Mouse (Mus musculus): Measurements from ENCODE around the gene Plekha6. TPM values are rescaled to one million over a fixed set of nuclear protein-coding genes. Genes with fewer than 3 reads are reported as not detected.
A peak's percentile ranks its signal among the peaks of the same experiment; 100 is the strongest.

The Plekha6 gene
- polyA plus RNA-seq (2014; fragmentation: Nextera tagmentation; extraction: Ambion mirVana), result 19.8 and 21.7 TPM in 2 replicates

DNA sequence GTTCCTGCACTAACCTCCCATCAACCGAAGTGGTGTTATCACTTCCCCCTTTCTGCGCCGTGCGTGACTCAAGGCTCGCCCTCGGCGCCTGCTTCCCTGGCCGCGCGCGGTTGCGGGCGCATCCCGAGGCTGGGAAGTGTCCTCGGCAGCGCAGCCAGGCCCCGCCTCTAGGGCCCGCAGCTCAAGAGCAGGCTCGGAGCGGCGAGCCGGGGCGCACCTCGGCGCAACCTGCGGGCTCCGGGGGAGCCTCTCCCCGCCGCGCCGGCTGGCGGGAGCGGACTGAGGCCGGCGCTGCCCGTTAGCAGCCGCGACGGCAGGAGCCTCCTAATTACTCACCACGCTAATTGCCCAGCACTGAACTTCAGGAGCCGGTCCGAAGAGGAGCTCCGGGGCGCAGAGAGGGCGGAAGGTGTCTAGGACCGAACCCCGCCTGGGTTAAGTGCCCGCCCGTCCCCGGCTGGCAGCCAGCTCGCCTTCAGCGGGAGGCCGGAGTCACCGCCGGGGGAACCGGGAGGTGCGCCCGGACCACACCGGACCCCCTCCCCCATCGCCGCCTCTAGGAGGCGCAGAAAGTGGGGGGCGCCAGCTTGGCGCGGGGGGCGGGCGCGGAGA is at the start of gene Plekha6:
TSS of gene Plekha6 (plus strand) at position 391 of the 612 bp plus-strand sequence.
- peak within 1 kb of the TSS; percentile 84 for H3K27ac ChIP-seq (ENCODE audit: low read length)
- H3K27me3 ChIP-seq (ENCODE audit: control insufficient read depth, insufficient read depth, low read length), result peaks cover 9% of the 10 kb centered on the region

DNA sequence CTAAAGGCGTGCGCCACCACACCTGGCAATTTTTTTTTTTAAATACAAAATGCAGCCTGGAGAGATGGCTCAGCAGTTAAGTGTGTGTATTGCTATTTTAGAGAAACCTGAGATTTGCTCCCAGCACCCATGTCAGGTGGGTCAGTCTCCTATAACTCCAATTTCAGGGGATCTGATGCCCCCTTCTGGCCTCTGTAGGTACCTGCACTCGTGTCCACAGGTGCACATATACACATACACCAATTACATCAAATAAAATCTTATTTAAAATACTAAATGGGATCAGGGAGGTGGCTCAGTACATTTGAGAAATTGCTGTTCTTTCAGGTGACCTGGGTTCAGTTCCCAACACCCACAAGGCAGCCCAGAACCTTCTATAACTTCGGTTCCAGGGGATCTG is 47.9 kb upstream of the Plekha6 start:
- Histone ChIP-seq H3K4me2 (replicated peaks; ENCODE audit: low read depth, low read length) (no peak overlapping the region), H3K27ac (ENCODE audit: low read length) (no peak overlapping the region), H3K36me3 (ENCODE audit: control insufficient read depth, insufficient read depth, low read length) (no peaks in the 10 kb centered on the region), H3K9me3 (ENCODE audit: control insufficient read depth, low read depth, low read length) (no peaks in the 10 kb centered on the region), H3K4me1 (ENCODE audit: control insufficient read depth, insufficient read depth, low read length) (peaks cover 16% of the 10 kb centered on the region), H3K9ac (replicated peaks; ENCODE audit: low read depth, low read length) (no peak overlapping the region), H3K27me3 (ENCODE audit: control insufficient read depth, insufficient read depth, low read length) (no peaks in the 10 kb centered on the region), H3K4me3 (ENCODE audit: low read depth, low read length) (no peak overlapping the region)
- ATAC-seq (ENCODE audit: insufficient number of reproducible peaks, insufficient read depth, low FRiP score, low read depth), result no peak
- WGBS, result 91% methylated on average over 4 of the region's 4 CpGs

More for the DNA sequence above, at the start of gene Plekha6:
- ATAC-seq (ENCODE audit: insufficient number of reproducible peaks, insufficient read depth, low FRiP score, low read depth), result no peak
- under 1% methylated on average over 56 of the region's 68 CpGs for WGBS
- Histone ChIP-seq H3K4me3 (ENCODE audit: low read depth, low read length) (peak within 1 kb of the TSS; percentile 57), H3K9ac (replicated peaks; ENCODE audit: low read depth, low read length) (peak within 1 kb of the TSS; percentile 48), H3K4me2 (replicated peaks; ENCODE audit: low read depth, low read length) (peak within 1 kb of the TSS; percentile 97), H3K9me3 (ENCODE audit: control insufficient read depth, low read depth, low read length) (no peaks in the 10 kb centered on the region), H3K36me3 (ENCODE audit: control insufficient read depth, insufficient read depth, low read length) (no peaks in the 10 kb centered on the region), H3K4me1 (ENCODE audit: control insufficient read depth, insufficient read depth, low read length) (peaks cover 38% of the 10 kb centered on the region)

- Histone ChIP-seq H3K27me3 (ENCODE audit: control insufficient read depth, insufficient read depth, low read length) (no peaks in the 10 kb centered on the region), H3K27ac (ENCODE audit: low read length) (no peak overlapping the region), H3K4me2 (replicated peaks; ENCODE audit: low read depth, low read length) (no peak overlapping the region), H3K4me3 (ENCODE audit: low read depth, low read length) (no peak overlapping the region), H3K9me3 (ENCODE audit: control insufficient read depth, low read depth, low read length) (no peaks in the 10 kb centered on the region), H3K9ac (replicated peaks; ENCODE audit: low read depth, low read length) (no peak overlapping the region), H3K4me1 (ENCODE audit: control insufficient read depth, insufficient read depth, low read length) (peaks cover 19% of the 10 kb centered on the region), H3K36me3 (ENCODE audit: control insufficient read depth, insufficient read depth, low read length) (no peaks in the 10 kb centered on the region)
- WGBS, result 91% methylated on average over 5 of the region's 5 CpGs
- peak; percentile 53; the same call in 1 of the 2 replicates for ATAC-seq (ENCODE audit: insufficient number of reproducible peaks, insufficient read depth, low FRiP score, low read depth)
Measured at GRCm38 (mm10) chr1:133118127-133118526, 45.9 kb upstream of the Plekha6 start.

GRCm38 (mm10) chr1:133118844-133119243 is 45.2 kb upstream of the Plekha6 start:
- Histone ChIP-seq H3K4me1 (ENCODE audit: control insufficient read depth, insufficient read depth, low read length) (peaks cover 19% of the 10 kb centered on the region), H3K27ac (ENCODE audit: low read length) (no peak overlapping the region), H3K27me3 (ENCODE audit: control insufficient read depth, insufficient read depth, low read length) (no peaks in the 10 kb centered on the region), H3K36me3 (ENCODE audit: control insufficient read depth, insufficient read depth, low read length) (no peaks in the 10 kb centered on the region), H3K9me3 (ENCODE audit: control insufficient read depth, low read depth, low read length) (no peaks in the 10 kb centered on the region), H3K9ac (replicated peaks; ENCODE audit: low read depth, low read length) (no peak overlapping the region), H3K4me3 (ENCODE audit: low read depth, low read length) (no peak overlapping the region), H3K4me2 (replicated peaks; ENCODE audit: low read depth, low read length) (no peak overlapping the region)
- ATAC-seq (ENCODE audit: insufficient number of reproducible peaks, insufficient read depth, low FRiP score, low read depth), result no peak
- 68% methylated on average over 3 of the region's 3 CpGs for WGBS

GRCm38 (mm10) chr1:133119931-133120712 is 43.9 kb upstream of the Plekha6 start:
- Histone ChIP-seq H3K4me1 (ENCODE audit: control insufficient read depth, insufficient read depth, low read length) (peaks cover 19% of the 10 kb centered on the region), H3K27ac (ENCODE audit: low read length) (peak overlapping the region; percentile 48; the same call in 1 of the 2 replicates), H3K36me3 (ENCODE audit: control insufficient read depth, insufficient read depth, low read length) (no peaks in the 10 kb centered on the region), H3K4me2 (replicated peaks; ENCODE audit: low read depth, low read length) (0 out of 2 replicates have a peak overlapping the region, but pooled peaks have one; percentile 7), H3K9ac (replicated peaks; ENCODE audit: low read depth, low read length) (no peak overlapping the region), H3K27me3 (ENCODE audit: control insufficient read depth, insufficient read depth, low read length) (no peaks in the 10 kb centered on the region), H3K4me3 (ENCODE audit: low read depth, low read length) (no peak overlapping the region), H3K9me3 (ENCODE audit: control insufficient read depth, low read depth, low read length) (no peaks in the 10 kb centered on the region)
- whole genome bisulfite sequencing, result 27% methylated on average over 7 of the region's 7 CpGs
- ATAC-seq (ENCODE audit: insufficient number of reproducible peaks, insufficient read depth, low FRiP score, low read depth), result no peak

GRCm38 (mm10) chr1:133121246-133121645 is 42.8 kb upstream of the Plekha6 start:
- Histone ChIP-seq H3K27ac (ENCODE audit: low read length) (no peak overlapping the region), H3K9ac (replicated peaks; ENCODE audit: low read depth, low read length) (no peak overlapping the region), H3K27me3 (ENCODE audit: control insufficient read depth, insufficient read depth, low read length) (no peaks in the 10 kb centered on the region), H3K36me3 (ENCODE audit: control insufficient read depth, insufficient read depth, low read length) (no peaks in the 10 kb centered on the region), H3K4me3 (ENCODE audit: low read depth, low read length) (no peak overlapping the region), H3K9me3 (ENCODE audit: control insufficient read depth, low read depth, low read length) (no peaks in the 10 kb centered on the region), H3K4me1 (ENCODE audit: control insufficient read depth, insufficient read depth, low read length) (peaks cover 19% of the 10 kb centered on the region), H3K4me2 (replicated peaks; ENCODE audit: low read depth, low read length) (no peak overlapping the region)
- WGBS, result 54% methylated on average over 6 of the region's 6 CpGs
- no peak for ATAC-seq (ENCODE audit: insufficient number of reproducible peaks, insufficient read depth, low FRiP score, low read depth)

DNA sequence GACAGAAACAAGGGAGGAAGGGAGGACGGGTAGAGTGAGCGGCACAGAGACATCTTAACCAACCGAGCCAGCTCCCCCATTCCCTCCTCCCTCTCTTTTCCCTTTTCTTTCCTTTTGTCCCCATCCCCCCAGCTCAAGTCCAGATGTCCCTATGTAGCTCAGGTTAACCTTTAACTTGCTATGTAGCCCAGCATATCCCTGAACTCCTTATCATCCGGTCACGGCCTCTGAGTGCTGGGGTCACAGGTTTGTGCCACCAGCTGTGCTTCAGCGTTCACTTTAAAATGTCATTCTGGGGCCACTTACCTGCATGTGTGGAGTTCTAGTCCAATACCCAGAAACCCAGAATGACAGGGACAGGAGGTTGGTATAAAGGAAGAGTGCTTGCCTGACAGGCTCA is 39.9 kb upstream of the Plekha6 start:
- ATAC-seq (ENCODE audit: insufficient number of reproducible peaks, insufficient read depth, low FRiP score, low read depth), result no peak
- no peak overlapping the region for H3K4me3 ChIP-seq (ENCODE audit: low read depth, low read length)
- H3K36me3 ChIP-seq (ENCODE audit: control insufficient read depth, insufficient read depth, low read length), result no peaks in the 10 kb centered on the region
- H3K9me3 ChIP-seq (ENCODE audit: control insufficient read depth, low read depth, low read length), result no peaks in the 10 kb centered on the region
- no peak overlapping the region for H3K4me2 ChIP-seq (replicated peaks; ENCODE audit: low read depth, low read length)
- H3K27ac ChIP-seq (ENCODE audit: low read length), result no peak overlapping the region
- peaks cover 17% of the 10 kb centered on the region for H3K4me1 ChIP-seq (ENCODE audit: control insufficient read depth, insufficient read depth, low read length)
- no peaks in the 10 kb centered on the region for H3K27me3 ChIP-seq (ENCODE audit: control insufficient read depth, insufficient read depth, low read length)
- H3K9ac ChIP-seq (replicated peaks; ENCODE audit: low read depth, low read length), result no peak overlapping the region
- 73% methylated on average over 6 of the region's 6 CpGs for WGBS

DNA sequence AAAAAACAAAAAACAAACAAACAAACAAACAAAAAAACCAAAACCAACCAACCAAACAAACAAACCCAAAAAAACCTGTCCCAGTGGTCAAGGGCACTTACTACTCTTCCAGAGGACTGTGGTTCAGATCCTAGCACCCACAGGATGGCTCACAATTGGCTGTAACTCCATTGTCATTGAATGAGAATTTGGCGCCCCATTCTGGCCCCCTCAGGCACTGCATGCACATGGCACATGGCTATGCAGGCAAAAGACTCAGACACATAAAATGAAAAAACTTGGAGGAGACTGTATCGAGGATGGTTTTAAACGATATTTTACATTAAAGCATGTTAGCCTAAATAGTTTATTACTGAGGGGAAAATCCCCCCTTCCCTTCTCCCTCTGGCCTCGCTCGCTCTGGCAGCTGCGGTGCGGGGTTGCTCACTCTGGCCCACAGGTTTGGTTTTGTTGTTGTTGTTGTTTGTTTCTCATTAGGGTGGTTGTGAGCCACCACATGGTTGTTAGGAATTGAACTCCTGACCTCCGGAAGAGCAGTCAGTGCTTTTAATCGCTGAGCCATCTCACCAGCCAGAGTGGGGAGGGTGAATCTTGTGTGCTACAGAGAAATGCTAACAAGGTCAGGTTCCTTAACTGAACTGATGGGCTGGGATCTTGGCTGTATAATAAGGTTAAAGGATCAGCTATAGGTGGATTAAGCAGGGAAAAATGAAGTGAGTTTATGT is 38.2 kb upstream of the Plekha6 start:
- no peak overlapping the region for H3K27ac ChIP-seq (ENCODE audit: low read length)
- H3K4me2 ChIP-seq (replicated peaks; ENCODE audit: low read depth, low read length), result no peak overlapping the region
- H3K36me3 ChIP-seq (ENCODE audit: control insufficient read depth, insufficient read depth, low read length), result no peaks in the 10 kb centered on the region
- WGBS, result 85% methylated on average over 9 of the region's 9 CpGs
- H3K4me3 ChIP-seq (ENCODE audit: low read depth, low read length), result no peak overlapping the region
- ATAC-seq (ENCODE audit: insufficient number of reproducible peaks, insufficient read depth, low FRiP score, low read depth), result no peak
- H3K27me3 ChIP-seq (ENCODE audit: control insufficient read depth, insufficient read depth, low read length), result no peaks in the 10 kb centered on the region
- peaks cover 6% of the 10 kb centered on the region for H3K4me1 ChIP-seq (ENCODE audit: control insufficient read depth, insufficient read depth, low read length)
- H3K9ac ChIP-seq (replicated peaks; ENCODE audit: low read depth, low read length), result no peak overlapping the region
- H3K9me3 ChIP-seq (ENCODE audit: control insufficient read depth, low read depth, low read length), result no peaks in the 10 kb centered on the region
